Mouse (Mus musculus): ENCODE data around the gene Osgin1.

DNA sequence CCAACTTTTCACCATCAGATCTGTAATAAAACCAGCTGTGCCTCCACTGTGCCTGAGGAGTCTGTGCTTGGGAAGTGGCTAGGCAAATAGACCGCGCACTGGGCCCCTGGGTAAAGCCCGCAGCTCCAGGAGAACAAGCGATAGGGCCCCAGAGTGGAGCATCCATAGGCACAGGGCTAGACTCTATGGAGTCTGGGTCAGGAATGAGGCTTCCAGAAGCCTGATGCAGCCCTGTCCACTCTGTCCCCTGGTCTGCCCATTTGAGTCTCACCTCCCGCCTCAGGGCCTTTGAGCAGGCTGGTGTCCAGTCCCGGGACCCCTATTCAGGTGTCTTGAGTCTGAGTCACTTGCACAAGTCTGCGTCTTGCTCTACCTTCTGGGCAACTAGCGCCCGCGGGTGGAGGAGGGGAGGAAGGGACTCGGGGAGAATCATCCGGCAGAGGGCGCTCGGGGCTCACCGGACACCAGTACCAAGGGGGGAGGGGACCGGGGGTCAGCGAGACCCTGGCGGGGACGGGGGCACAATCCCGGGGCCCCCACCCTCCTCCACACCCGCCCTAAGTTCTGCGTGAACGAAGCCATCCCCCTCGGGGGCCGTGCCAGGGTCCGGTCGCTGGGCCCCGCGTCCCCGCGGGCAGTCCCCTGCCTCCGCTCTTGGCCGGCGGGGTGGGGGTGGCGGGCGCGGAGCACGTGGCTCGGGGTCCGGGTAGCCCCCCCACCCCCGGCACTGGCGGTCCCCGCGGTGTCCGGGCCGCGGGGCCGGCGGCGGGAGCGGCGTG is 12.5 kb downstream of the Osgin1 start, which contains the start of gene Necab2:
- TF ChIP-seq GATA1 (IDR thresholded peaks at IDR 0.05; ENCODE audit: borderline replicate concordance, low read length): no peak
- TF ChIP-seq FLI1 (IDR thresholded peaks at IDR 0.05; ENCODE audit: low read length): no peak

All from megakaryocyte, embryonic 14.5 days (primary cell).